Mouse (Mus musculus): ENCODE data around the gene Rita1. TPM values are rescaled to one million over a fixed set of nuclear protein-coding genes. Genes with fewer than 3 reads are reported as not detected.
A peak's percentile ranks its signal among the peaks of the same experiment; 100 is the strongest.

Rita1 gene
- polyA plus RNA-seq, 1 experiment from 2014 or later, result 20.1 TPM

DNA sequence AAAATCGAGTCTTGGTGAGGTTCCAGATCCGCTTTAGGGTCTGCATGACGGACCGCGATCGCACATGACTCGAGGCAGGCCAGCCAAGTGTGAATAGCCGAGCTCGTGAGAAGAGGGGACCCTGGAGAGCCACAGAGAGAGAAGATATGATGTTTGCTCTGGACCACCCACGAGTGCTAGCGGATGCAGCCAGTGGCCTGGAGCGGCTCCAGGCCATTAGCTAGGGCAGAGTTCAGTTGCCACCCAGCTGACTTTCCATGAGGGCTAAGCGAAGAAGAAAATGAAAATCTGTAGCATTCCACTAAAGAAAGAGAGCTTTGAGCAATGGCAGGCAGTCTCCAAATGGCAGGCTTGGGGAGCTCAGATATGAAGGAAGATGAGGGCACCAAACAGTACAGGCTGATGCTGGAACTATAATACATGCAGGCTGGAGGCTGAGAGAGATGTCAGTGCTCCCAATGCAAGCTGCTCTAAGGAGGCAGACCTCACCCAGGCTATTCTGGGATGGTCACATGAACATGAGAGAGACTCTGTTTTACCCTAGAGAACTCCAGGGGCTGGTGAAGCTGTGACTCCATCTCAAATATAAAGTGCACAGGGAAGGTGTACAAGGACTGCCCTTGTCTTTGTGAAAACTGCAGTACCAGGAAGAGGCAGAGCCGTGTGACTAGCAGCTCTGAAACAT, 41.2 kb downstream of the Rita1 start:
- Histone ChIP-seq H3K27ac (peak overlapping the region; percentile 59), H3K9ac (no peak overlapping the region; the same call in 1 of the 2 replicates), H3K36me3 (replicated peaks; ENCODE audit: control insufficient read depth, insufficient read depth) (no peaks in the 10 kb centered on the region), H3K27me3 (ENCODE audit: control insufficient read depth, insufficient read depth, low read length) (no peaks in the 10 kb centered on the region), H3K9me3 (ENCODE audit: control insufficient read depth, low read length) (no peaks in the 10 kb centered on the region), H3K4me1 (replicated peaks; ENCODE audit: control insufficient read depth, insufficient read depth, low read length) (peaks cover 59% of the 10 kb centered on the region), H3K4me3 (replicated peaks; ENCODE audit: low read length) (no peak overlapping the region), H3K4me2 (replicated peaks) (no peak overlapping the region)
- WGBS, result 39% methylated on average over 14 of the region's 14 CpGs
- no peak for ATAC-seq (ENCODE audit: low FRiP score)
- no peak for DNase-seq (ENCODE audit: low spot score)

DNA sequence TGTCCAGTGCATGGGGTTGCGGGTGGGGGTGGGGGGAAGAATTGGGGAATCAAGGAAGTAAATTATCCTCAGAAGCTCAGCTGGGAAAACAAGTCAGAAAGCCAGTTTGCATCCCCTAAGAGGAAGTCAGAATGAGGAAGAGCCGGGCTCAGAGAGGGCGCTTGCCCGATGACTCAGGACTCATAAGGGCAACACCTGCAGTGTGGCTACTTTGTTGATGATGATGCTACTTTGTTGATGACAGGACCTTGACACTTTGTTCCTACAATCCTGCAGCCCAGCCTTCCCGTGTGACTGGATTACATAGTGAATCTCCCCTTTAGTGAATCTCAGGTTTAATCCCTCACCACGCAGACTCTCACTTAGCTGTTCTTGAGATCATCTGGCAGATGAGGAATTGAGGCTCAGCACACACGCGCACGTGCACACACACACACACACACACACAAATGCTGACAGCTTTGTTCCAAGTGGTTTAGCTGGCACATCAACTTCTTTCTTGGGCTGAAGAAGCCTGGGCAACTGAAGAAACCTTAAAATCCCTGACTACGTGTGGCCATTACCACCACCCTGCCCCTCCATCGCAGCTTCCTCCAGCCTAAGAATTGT, 42.0 kb downstream of the Rita1 start:
- Histone ChIP-seq H3K4me3 (replicated peaks; ENCODE audit: low read length) (no peak overlapping the region), H3K27me3 (ENCODE audit: control insufficient read depth, insufficient read depth, low read length) (no peaks in the 10 kb centered on the region), H3K4me2 (replicated peaks) (no peak overlapping the region), H3K9ac (no peak overlapping the region), H3K9me3 (ENCODE audit: control insufficient read depth, low read length) (no peaks in the 10 kb centered on the region), H3K27ac (peak overlapping the region; percentile 59), H3K36me3 (replicated peaks; ENCODE audit: control insufficient read depth, insufficient read depth) (no peaks in the 10 kb centered on the region), H3K4me1 (replicated peaks; ENCODE audit: control insufficient read depth, insufficient read depth, low read length) (peaks cover 67% of the 10 kb centered on the region)
- 77% methylated on average over 11 of the region's 11 CpGs for WGBS
- ATAC-seq (ENCODE audit: low FRiP score) (no peak), DNase-seq (ENCODE audit: low spot score) (no peak)

DNA sequence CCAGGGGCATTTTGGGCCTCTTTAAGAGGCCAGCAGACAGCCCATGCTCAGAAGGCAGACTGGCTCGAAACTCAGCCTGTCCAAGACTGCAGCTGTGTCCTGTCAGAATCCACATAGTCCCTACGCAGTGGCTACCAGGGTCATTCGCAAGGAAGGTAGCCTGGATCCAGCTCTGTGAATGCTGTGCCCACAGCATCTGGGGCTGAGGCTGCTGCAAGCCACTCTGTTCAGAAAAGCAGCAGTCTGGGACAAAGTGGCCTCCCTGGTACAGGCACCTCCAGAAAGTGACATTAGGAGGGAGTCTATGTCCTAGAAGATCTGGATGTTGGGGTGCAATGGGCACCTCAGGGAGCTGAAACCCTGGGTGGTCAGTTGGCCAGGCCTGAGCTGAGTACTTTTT, 42.6 kb downstream of the Rita1 start:
- Histone ChIP-seq H3K36me3 (replicated peaks; ENCODE audit: control insufficient read depth, insufficient read depth) (no peaks in the 10 kb centered on the region), H3K4me2 (replicated peaks) (no peak overlapping the region), H3K27ac (0 out of 2 replicates have a peak overlapping the region, but pooled peaks have one; percentile 59), H3K4me3 (replicated peaks; ENCODE audit: low read length) (no peak overlapping the region), H3K9ac (no peak overlapping the region), H3K27me3 (ENCODE audit: control insufficient read depth, insufficient read depth, low read length) (no peaks in the 10 kb centered on the region), H3K9me3 (ENCODE audit: control insufficient read depth, low read length) (no peaks in the 10 kb centered on the region), H3K4me1 (replicated peaks; ENCODE audit: control insufficient read depth, insufficient read depth, low read length) (peaks cover 73% of the 10 kb centered on the region)
- no peak for DNase-seq (ENCODE audit: low spot score)
- ATAC-seq (ENCODE audit: low FRiP score), result no peak
- WGBS, result 94% methylated on average over 3 of the region's 3 CpGs

DNA sequence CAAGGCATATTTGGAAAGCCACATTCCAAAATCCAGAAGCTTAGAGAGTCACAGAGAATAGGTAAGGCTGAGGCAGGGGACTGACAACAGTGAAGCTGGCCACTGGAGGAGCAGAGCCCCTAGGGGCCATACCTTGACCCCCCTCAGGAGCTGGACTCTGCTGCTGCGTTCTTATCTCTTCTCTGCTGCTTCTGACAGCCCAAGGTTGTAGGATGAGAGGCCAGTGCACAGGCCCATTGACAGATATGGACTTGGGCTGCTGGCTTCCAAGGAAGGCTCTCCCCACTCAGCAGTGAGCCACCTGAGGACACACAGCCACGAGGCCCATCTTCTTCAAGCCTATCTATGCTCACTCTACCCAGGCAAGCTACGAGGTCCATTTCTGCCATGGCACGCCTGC, 43.4 kb downstream of the Rita1 start:
- Histone ChIP-seq H3K4me1 (replicated peaks; ENCODE audit: control insufficient read depth, insufficient read depth, low read length) (peaks cover 78% of the 10 kb centered on the region), H3K4me3 (replicated peaks; ENCODE audit: low read length) (no peak overlapping the region), H3K9ac (peak overlapping the region; percentile 39; the same call in 1 of the 2 replicates), H3K27me3 (ENCODE audit: control insufficient read depth, insufficient read depth, low read length) (no peaks in the 10 kb centered on the region), H3K9me3 (ENCODE audit: control insufficient read depth, low read length) (no peaks in the 10 kb centered on the region), H3K4me2 (replicated peaks) (peak overlapping the region; percentile 18; the same call in 1 of the 2 replicates), H3K36me3 (replicated peaks; ENCODE audit: control insufficient read depth, insufficient read depth) (no peaks in the 10 kb centered on the region), H3K27ac (peak overlapping the region; percentile 92)
- 77% methylated on average over 4 of the region's 4 CpGs for WGBS
- DNase-seq (ENCODE audit: low spot score) (no peak), ATAC-seq (ENCODE audit: low FRiP score) (no peak)

DNA sequence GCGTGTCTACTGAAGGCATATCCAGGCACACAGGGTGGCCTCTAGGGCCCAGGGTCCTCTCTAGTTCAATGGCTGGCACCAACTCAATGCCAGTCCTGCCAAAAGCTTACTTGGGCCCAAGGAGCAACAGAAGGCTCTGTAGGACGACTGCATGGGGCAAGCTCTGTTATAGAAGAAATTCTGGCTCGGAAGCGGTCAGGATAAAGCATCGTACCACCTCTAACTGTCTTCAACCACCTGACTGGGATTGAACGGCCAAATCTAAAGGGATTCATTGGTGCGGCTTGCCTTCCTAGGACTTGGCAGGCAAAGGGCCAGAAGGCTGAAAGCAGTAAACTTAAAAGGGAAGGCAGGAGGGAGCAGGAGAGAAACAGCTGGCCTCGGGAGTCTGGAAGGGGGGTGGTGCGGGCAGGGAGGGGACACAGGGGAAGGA, 44.0 kb downstream of the Rita1 start:
- peak overlapping the region; percentile 28 for H3K4me2 ChIP-seq (replicated peaks)
- no peaks in the 10 kb centered on the region for H3K27me3 ChIP-seq (ENCODE audit: control insufficient read depth, insufficient read depth, low read length)
- no peaks in the 10 kb centered on the region for H3K9me3 ChIP-seq (ENCODE audit: control insufficient read depth, low read length)
- ATAC-seq (ENCODE audit: low FRiP score) (no peak), DNase-seq (ENCODE audit: low spot score) (no peak)
- peaks cover 80% of the 10 kb centered on the region for H3K4me1 ChIP-seq (replicated peaks; ENCODE audit: control insufficient read depth, insufficient read depth, low read length)
- peak overlapping the region; percentile 92 for H3K27ac ChIP-seq
- peak overlapping the region; percentile 51; the same call in 1 of the 2 replicates for H3K9ac ChIP-seq
- no peaks in the 10 kb centered on the region for H3K36me3 ChIP-seq (replicated peaks; ENCODE audit: control insufficient read depth, insufficient read depth)
- H3K4me3 ChIP-seq (replicated peaks; ENCODE audit: low read length), result no peak overlapping the region
- 35% methylated on average over 9 of the region's 9 CpGs for WGBS

DNA sequence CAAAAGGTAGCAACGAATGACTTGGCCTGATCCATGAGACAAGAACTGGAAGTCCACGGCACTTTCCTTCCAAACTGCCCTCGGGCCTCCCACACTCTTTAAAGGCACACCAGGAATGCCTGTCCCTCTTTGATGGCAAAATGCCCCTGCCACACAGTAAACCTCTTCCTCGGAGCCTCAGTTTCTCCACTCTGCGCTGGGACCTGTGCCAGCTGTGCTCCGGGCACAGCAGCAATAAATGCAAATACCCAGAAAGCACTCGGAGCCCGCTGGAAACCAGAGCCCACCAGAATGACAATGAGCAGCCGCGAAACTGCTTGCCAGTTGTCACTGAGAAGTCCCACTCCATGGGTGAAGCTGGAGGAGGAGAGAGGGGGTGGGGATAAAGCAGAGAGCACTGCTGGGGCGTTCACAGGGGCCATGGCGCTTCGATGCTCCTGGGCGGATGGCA, 44.6 kb downstream of the Rita1 start:
- WGBS, result 22% methylated on average over 14 of the region's 14 CpGs
- Histone ChIP-seq H3K36me3 (replicated peaks; ENCODE audit: control insufficient read depth, insufficient read depth) (no peaks in the 10 kb centered on the region), H3K4me2 (replicated peaks) (peak overlapping the region; percentile 28), H3K27ac (peak overlapping the region; percentile 92), H3K9ac (peak overlapping the region; percentile 51; the same call in 1 of the 2 replicates), H3K9me3 (ENCODE audit: control insufficient read depth, low read length) (no peaks in the 10 kb centered on the region), H3K4me1 (replicated peaks; ENCODE audit: control insufficient read depth, insufficient read depth, low read length) (peaks cover 86% of the 10 kb centered on the region), H3K27me3 (ENCODE audit: control insufficient read depth, insufficient read depth, low read length) (no peaks in the 10 kb centered on the region), H3K4me3 (replicated peaks; ENCODE audit: low read length) (no peak overlapping the region)
- DNase-seq (ENCODE audit: low spot score), result peak; percentile 59
- peak; percentile 41; the same call in 1 of the 2 replicates for ATAC-seq (ENCODE audit: low FRiP score)

DNA sequence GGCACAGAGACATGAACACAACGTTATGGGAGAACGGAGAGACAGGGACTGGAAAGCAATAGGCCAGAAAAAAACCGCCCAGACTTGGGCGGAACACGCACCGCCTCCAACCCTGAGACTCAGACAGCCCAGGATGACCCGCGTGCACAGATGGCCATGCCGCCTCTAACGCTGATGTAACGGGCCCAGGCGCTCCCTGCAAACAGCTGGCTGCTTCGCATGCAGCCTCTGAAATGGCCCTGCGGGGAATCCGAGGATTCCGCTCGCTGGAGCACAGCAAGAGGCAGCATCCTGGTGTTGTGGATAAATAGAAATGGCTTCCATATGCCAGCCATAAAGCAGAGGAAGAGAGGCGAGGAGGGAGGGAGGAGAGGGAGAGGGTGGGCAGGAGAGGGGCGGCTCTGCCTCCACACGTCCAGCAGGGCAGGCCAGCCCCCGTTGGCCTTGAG, 45.1 kb downstream of the Rita1 start:
- Histone ChIP-seq H3K4me1 (replicated peaks; ENCODE audit: control insufficient read depth, insufficient read depth, low read length) (peaks cover 86% of the 10 kb centered on the region), H3K4me3 (replicated peaks; ENCODE audit: low read length) (no peak overlapping the region), H3K9me3 (ENCODE audit: control insufficient read depth, low read length) (no peaks in the 10 kb centered on the region), H3K4me2 (replicated peaks) (peak overlapping the region; percentile 28), H3K36me3 (replicated peaks; ENCODE audit: control insufficient read depth, insufficient read depth) (no peaks in the 10 kb centered on the region), H3K9ac (peak overlapping the region; percentile 51; the same call in 1 of the 2 replicates), H3K27ac (peak overlapping the region; percentile 92), H3K27me3 (ENCODE audit: control insufficient read depth, insufficient read depth, low read length) (no peaks in the 10 kb centered on the region)
- 7% methylated on average over 21 of the region's 21 CpGs for WGBS
- peak; percentile 55 for ATAC-seq (ENCODE audit: low FRiP score)
- DNase-seq (ENCODE audit: low spot score), result peak; percentile 70

DNA sequence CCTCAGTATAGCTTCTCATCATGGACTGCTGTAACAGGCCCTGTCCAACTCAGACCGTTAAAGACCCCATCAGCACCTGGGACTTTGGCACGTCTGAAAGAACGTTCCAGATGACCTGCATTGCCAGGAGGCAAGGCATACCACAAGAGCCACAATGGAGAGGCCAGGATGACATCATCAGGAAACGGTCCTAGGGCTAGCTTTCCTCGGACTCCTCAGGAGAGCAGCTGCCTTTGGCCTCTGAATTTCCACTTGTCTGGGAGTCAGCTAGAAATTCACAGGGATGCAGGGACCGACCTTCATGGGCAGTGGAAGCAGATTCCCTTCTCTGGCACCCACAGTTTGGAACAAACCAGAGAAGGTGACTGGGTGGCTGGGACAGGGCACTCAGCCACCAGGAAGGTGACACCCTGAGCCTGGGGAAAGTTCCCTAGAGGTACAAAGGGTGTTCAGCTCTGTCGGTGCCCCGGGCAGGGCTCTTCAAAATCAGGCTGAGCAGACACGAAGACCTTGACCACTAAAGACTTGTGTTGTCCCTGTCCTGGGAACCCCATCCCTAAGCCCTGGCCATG, 45.6 kb downstream of the Rita1 start:
- Histone ChIP-seq H3K36me3 (replicated peaks; ENCODE audit: control insufficient read depth, insufficient read depth) (no peaks in the 10 kb centered on the region), H3K27me3 (ENCODE audit: control insufficient read depth, insufficient read depth, low read length) (no peaks in the 10 kb centered on the region), H3K9ac (peak overlapping the region; percentile 51; the same call in 1 of the 2 replicates), H3K4me1 (replicated peaks; ENCODE audit: control insufficient read depth, insufficient read depth, low read length) (peaks cover 83% of the 10 kb centered on the region), H3K4me3 (replicated peaks; ENCODE audit: low read length) (no peak overlapping the region), H3K9me3 (ENCODE audit: control insufficient read depth, low read length) (no peaks in the 10 kb centered on the region), H3K27ac (peak overlapping the region; percentile 92), H3K4me2 (replicated peaks) (peak overlapping the region; percentile 28)
- no peak for ATAC-seq (ENCODE audit: low FRiP score)
- WGBS, result 47% methylated on average over 9 of the region's 9 CpGs
- DNase-seq (ENCODE audit: low spot score), result no peak

DNA sequence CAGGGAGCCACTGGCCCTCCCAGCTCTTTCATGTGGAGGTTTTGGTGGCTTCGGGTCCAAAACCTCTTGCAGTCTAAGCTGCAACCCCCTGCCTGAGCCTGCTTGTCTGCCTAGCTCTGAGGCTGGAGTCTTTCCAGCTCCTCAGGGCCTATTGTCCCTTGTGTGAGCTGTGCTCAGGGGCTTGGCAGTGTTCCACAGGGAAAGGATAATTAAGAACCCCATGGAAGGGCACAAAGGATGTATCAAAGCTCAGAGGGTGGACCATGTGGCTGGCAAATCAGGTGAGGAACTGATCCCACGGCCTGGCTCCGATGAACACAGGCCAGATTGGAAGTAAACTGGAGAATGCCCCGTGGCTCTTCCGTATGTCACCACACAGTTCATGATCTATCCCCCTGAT, 46.3 kb downstream of the Rita1 start:
- Histone ChIP-seq H3K36me3 (replicated peaks; ENCODE audit: control insufficient read depth, insufficient read depth) (no peaks in the 10 kb centered on the region), H3K9ac (peak overlapping the region; percentile 29; the same call in 1 of the 2 replicates), H3K4me2 (replicated peaks) (no peak overlapping the region), H3K4me1 (replicated peaks; ENCODE audit: control insufficient read depth, insufficient read depth, low read length) (peaks cover 78% of the 10 kb centered on the region), H3K27ac (peak overlapping the region; percentile 92), H3K9me3 (ENCODE audit: control insufficient read depth, low read length) (no peaks in the 10 kb centered on the region), H3K4me3 (replicated peaks; ENCODE audit: low read length) (no peak overlapping the region), H3K27me3 (ENCODE audit: control insufficient read depth, insufficient read depth, low read length) (no peaks in the 10 kb centered on the region)
- peak; percentile 79 for DNase-seq (ENCODE audit: low spot score)
- WGBS, result 42% methylated on average over 5 of the region's 5 CpGs
- peak; percentile 38; the same call in 1 of the 2 replicates for ATAC-seq (ENCODE audit: low FRiP score)

All from hindbrain, embryonic 14.5 days (tissue).